Mouse (Mus musculus): ENCODE results near the gene Arid3a.

GRCm38 (mm10) chr10:79987771-79988505 is 61.1 kb downstream of the Arid3a start:
- no peak for TF ChIP-seq POLR2A (IDR thresholded peaks at IDR 0.05; ENCODE audit: low read depth, low read length)
- no peak for TF ChIP-seq CHD1 (IDR thresholded peaks at IDR 0.05; ENCODE audit: low read depth, low read length)
